Mouse (Mus musculus): ENCODE measurements around the gene Tmem104. TPM values are rescaled to one million over a fixed set of nuclear protein-coding genes. Genes with fewer than 3 reads are reported as not detected.
A peak's percentile ranks its signal among the peaks of the same experiment; 100 is the strongest.

Gene Tmem104
- polyA plus RNA-seq, 1 experiment from 2014 or later = 8.4 TPM

GRCm38 (mm10) chr11:115274178-115274577, 86.9 kb downstream of the Tmem104 start:
- WGBS = 77% methylated on average over 7 of the region's 7 CpGs
- H3K27ac ChIP-seq (ENCODE audit: poor library complexity, severe bottlenecking) = no peak overlapping the region
- H3K9me3 ChIP-seq (replicated peaks) = no peaks in the 10 kb centered on the region
- no peak overlapping the region for H3K9ac ChIP-seq
- H3K36me3 ChIP-seq = peaks cover 5% of the 10 kb centered on the region
- peaks cover 14% of the 10 kb centered on the region for H3K27me3 ChIP-seq (replicated peaks)
- no peak overlapping the region for H3K4me3 ChIP-seq
- peaks cover 20% of the 10 kb centered on the region for H3K4me1 ChIP-seq (replicated peaks)
- no peak overlapping the region for H3K4me2 ChIP-seq
- ATAC-seq (ENCODE audit: insufficient number of reproducible peaks, low FRiP score) = no peak

GRCm38 (mm10) chr11:115274771-115275170, 87.5 kb downstream of the Tmem104 start:
- H3K4me2 ChIP-seq = no peak overlapping the region
- H3K9me3 ChIP-seq (replicated peaks) = no peaks in the 10 kb centered on the region
- H3K4me1 ChIP-seq (replicated peaks) = peaks cover 20% of the 10 kb centered on the region
- 85% methylated on average over 6 of the region's 6 CpGs for WGBS
- H3K36me3 ChIP-seq = no peaks in the 10 kb centered on the region
- no peak for ATAC-seq (ENCODE audit: insufficient number of reproducible peaks, low FRiP score)
- H3K4me3 ChIP-seq = no peak overlapping the region
- H3K27ac ChIP-seq (ENCODE audit: poor library complexity, severe bottlenecking) = no peak overlapping the region
- H3K27me3 ChIP-seq (replicated peaks) = peaks cover 9% of the 10 kb centered on the region
- no peak overlapping the region for H3K9ac ChIP-seq

- no peak overlapping the region for H3K27ac ChIP-seq (ENCODE audit: poor library complexity, severe bottlenecking)
- peak overlapping the region; percentile 91 for H3K4me2 ChIP-seq
- 65% methylated on average over 6 of the region's 6 CpGs for WGBS
- H3K9ac ChIP-seq = no peak overlapping the region
- no peak overlapping the region for H3K4me3 ChIP-seq
- peaks cover 17% of the 10 kb centered on the region for H3K4me1 ChIP-seq (replicated peaks)
- no peaks in the 10 kb centered on the region for H3K9me3 ChIP-seq (replicated peaks)
- no peaks in the 10 kb centered on the region for H3K36me3 ChIP-seq
- peaks cover 6% of the 10 kb centered on the region; the same call in 1 of the 2 replicates for H3K27me3 ChIP-seq (replicated peaks)
- no peak for ATAC-seq (ENCODE audit: insufficient number of reproducible peaks, low FRiP score)
Measured at GRCm38 (mm10) chr11:115275509-115275908, 88.2 kb downstream of the Tmem104 start.

- H3K9me3 ChIP-seq (replicated peaks) = no peaks in the 10 kb centered on the region
- no peak for ATAC-seq (ENCODE audit: insufficient number of reproducible peaks, low FRiP score)
- H3K4me1 ChIP-seq (replicated peaks) = peaks cover 17% of the 10 kb centered on the region
- peak overlapping the region; percentile 80; the same call in 1 of the 2 replicates for H3K9ac ChIP-seq
- WGBS = 64% methylated on average over 3 of the region's 3 CpGs
- H3K36me3 ChIP-seq = no peaks in the 10 kb centered on the region
- peaks cover 6% of the 10 kb centered on the region; the same call in 1 of the 2 replicates for H3K27me3 ChIP-seq (replicated peaks)
- no peak overlapping the region for H3K27ac ChIP-seq (ENCODE audit: poor library complexity, severe bottlenecking)
- peak overlapping the region; percentile 91 for H3K4me2 ChIP-seq
- H3K4me3 ChIP-seq = peak overlapping the region; percentile 61
Measured at GRCm38 (mm10) chr11:115275954-115276353, 88.7 kb downstream of the Tmem104 start.

GRCm38 (mm10) chr11:115276780-115277603, 89.7 kb downstream of the Tmem104 start, which contains the start of gene Fdxr:
Gene Fdxr (minus strand): TSS chr11:115277050.
- peak within 1 kb of the TSS; percentile 81 for H3K9ac ChIP-seq
- no peaks in the 10 kb centered on the region for H3K36me3 ChIP-seq
- H3K4me1 ChIP-seq (replicated peaks) = peaks cover 21% of the 10 kb centered on the region
- under 1% methylated on average over 42 of the region's 42 CpGs for WGBS
- ATAC-seq (ENCODE audit: insufficient number of reproducible peaks, low FRiP score) = peak; percentile 95
- H3K4me2 ChIP-seq = peak within 1 kb of the TSS; percentile 91
- peak within 1 kb of the TSS; percentile 88 for H3K27ac ChIP-seq (ENCODE audit: poor library complexity, severe bottlenecking)
- H3K4me3 ChIP-seq = peak within 1 kb of the TSS; percentile 61
- H3K27me3 ChIP-seq (replicated peaks) = 0 out of 2 replicates have a peak, but pooled peaks cover 2% of the 10 kb centered on the region
- no peaks in the 10 kb centered on the region for H3K9me3 ChIP-seq (replicated peaks)

GRCm38 (mm10) chr11:115277604-115277975, 90.3 kb downstream of the Tmem104 start:
- peak overlapping the region; percentile 81 for H3K9ac ChIP-seq
- ATAC-seq (ENCODE audit: insufficient number of reproducible peaks, low FRiP score) = no peak
- H3K9me3 ChIP-seq (replicated peaks) = no peaks in the 10 kb centered on the region
- WGBS = 18% methylated on average over 7 of the region's 7 CpGs
- H3K27ac ChIP-seq (ENCODE audit: poor library complexity, severe bottlenecking) = peak overlapping the region; percentile 88
- peak overlapping the region; percentile 83 for H3K4me2 ChIP-seq
- H3K27me3 ChIP-seq (replicated peaks) = no peaks in the 10 kb centered on the region
- peaks cover 26% of the 10 kb centered on the region for H3K4me1 ChIP-seq (replicated peaks)
- H3K4me3 ChIP-seq = peak overlapping the region; percentile 61
- no peaks in the 10 kb centered on the region for H3K36me3 ChIP-seq

- Histone ChIP-seq H3K4me1 (replicated peaks) (peaks cover 29% of the 10 kb centered on the region), H3K9me3 (replicated peaks) (no peaks in the 10 kb centered on the region), H3K27ac (ENCODE audit: poor library complexity, severe bottlenecking) (no peak overlapping the region), H3K9ac (peak overlapping the region; percentile 81; the same call in 1 of the 2 replicates), H3K36me3 (no peaks in the 10 kb centered on the region), H3K27me3 (replicated peaks) (no peaks in the 10 kb centered on the region), H3K4me3 (peak overlapping the region; percentile 61), H3K4me2 (peak overlapping the region; percentile 83)
- WGBS = 71% methylated on average over 6 of the region's 6 CpGs
- ATAC-seq (ENCODE audit: insufficient number of reproducible peaks, low FRiP score) = no peak
Measured at GRCm38 (mm10) chr11:115278176-115278575, 90.9 kb downstream of the Tmem104 start.

- no peak for ATAC-seq (ENCODE audit: insufficient number of reproducible peaks, low FRiP score)
- 79% methylated on average over 1 of the region's 1 CpGs for WGBS
- H3K27ac ChIP-seq (ENCODE audit: poor library complexity, severe bottlenecking) = no peak overlapping the region
Measured at GRCm38 (mm10) chr11:115279726-115280125, 92.4 kb downstream of the Tmem104 start.

GRCm38 (mm10) chr11:115282295-115282694, 95.0 kb downstream of the Tmem104 start:
- Histone ChIP-seq H3K27ac (ENCODE audit: poor library complexity, severe bottlenecking) (no peak overlapping the region), H3K9me3 (replicated peaks) (no peaks in the 10 kb centered on the region), H3K27me3 (replicated peaks) (no peaks in the 10 kb centered on the region), H3K9ac (no peak overlapping the region), H3K4me2 (no peak overlapping the region), H3K36me3 (no peaks in the 10 kb centered on the region), H3K4me1 (replicated peaks) (peaks cover 21% of the 10 kb centered on the region), H3K4me3 (no peak overlapping the region)
- WGBS = 62% methylated on average over 8 of the region's 8 CpGs
- ATAC-seq (ENCODE audit: insufficient number of reproducible peaks, low FRiP score) = no peak

More at GRCm38 (mm10) chr11:115279726-115280125, 92.4 kb downstream of the Tmem104 start:
- Histone ChIP-seq H3K27me3 (replicated peaks) (no peaks in the 10 kb centered on the region), H3K9ac (no peak overlapping the region), H3K4me2 (no peak overlapping the region), H3K36me3 (no peaks in the 10 kb centered on the region), H3K9me3 (replicated peaks) (no peaks in the 10 kb centered on the region), H3K4me3 (no peak overlapping the region), H3K4me1 (replicated peaks) (peaks cover 29% of the 10 kb centered on the region)

- Histone ChIP-seq H3K9ac (no peak overlapping the region), H3K36me3 (no peaks in the 10 kb centered on the region), H3K4me3 (no peak overlapping the region), H3K9me3 (replicated peaks) (no peaks in the 10 kb centered on the region), H3K4me1 (replicated peaks) (peaks cover 17% of the 10 kb centered on the region), H3K27ac (ENCODE audit: poor library complexity, severe bottlenecking) (no peak overlapping the region), H3K27me3 (replicated peaks) (no peaks in the 10 kb centered on the region), H3K4me2 (no peak overlapping the region)
- 75% methylated on average over 8 of the region's 8 CpGs for WGBS
- peak; percentile 33; the same call in 1 of the 2 replicates for ATAC-seq (ENCODE audit: insufficient number of reproducible peaks, low FRiP score)
Measured at GRCm38 (mm10) chr11:115282723-115283485, 95.6 kb downstream of the Tmem104 start.

- H3K27ac ChIP-seq (ENCODE audit: poor library complexity, severe bottlenecking) = no peak overlapping the region
- H3K4me2 ChIP-seq = no peak overlapping the region
- no peaks in the 10 kb centered on the region for H3K36me3 ChIP-seq
- H3K9ac ChIP-seq = no peak overlapping the region
- H3K4me3 ChIP-seq = no peak overlapping the region
- ATAC-seq (ENCODE audit: insufficient number of reproducible peaks, low FRiP score) = no peak
- peaks cover 14% of the 10 kb centered on the region for H3K4me1 ChIP-seq (replicated peaks)
- no peaks in the 10 kb centered on the region for H3K27me3 ChIP-seq (replicated peaks)
- no peaks in the 10 kb centered on the region for H3K9me3 ChIP-seq (replicated peaks)
- WGBS = 64% methylated on average over 9 of the region's 9 CpGs
Measured at GRCm38 (mm10) chr11:115283486-115283765, 96.1 kb downstream of the Tmem104 start.
